In the genomic region with DNA sequence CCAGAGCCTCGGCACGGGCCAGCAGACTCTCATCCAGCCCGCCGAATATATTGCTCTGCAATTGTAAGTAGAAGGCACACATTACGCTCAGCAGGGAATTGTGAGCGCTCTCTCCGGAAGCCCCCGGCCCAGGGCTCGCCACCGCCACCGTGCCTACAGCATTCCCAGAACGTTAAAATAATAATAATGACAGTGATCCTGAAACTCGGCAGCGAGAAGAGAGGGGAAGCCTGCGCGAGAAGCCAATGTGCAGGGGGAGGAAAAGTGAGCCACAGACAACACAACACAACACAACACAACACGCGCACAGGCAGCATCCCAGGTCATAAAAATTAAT, we compare ENCODE assay signal across 10 mouse cellular contexts. TPM values are rescaled to one million over a fixed set of nuclear protein-coding genes. Genes with fewer than 3 reads are reported as not detected.
A peak's percentile ranks its signal among the peaks of the same experiment; 100 is the strongest.
DNase-seq lines count a peak whose midpoint lies in the region; ATAC-seq and TF ChIP-seq lines count a peak whose summit lies in the region.
"Had no signal": no experiment of that assay in that cellular context is flagged by ENCODE, and none has a peak within 500 bp of the region (broad histone marks: within the 10 kb centered on the region; RNA-seq: fewer than 3 reads in every experiment).

No protein-coding gene starts in this region.

- no peak for ATAC-seq in lung, embryonic 14.5 days (ENCODE audit: insufficient read depth)
- ATAC-seq in forebrain, embryonic 14.5 days = no peak
- no peak for ATAC-seq in limb, embryonic 12.5 days (ENCODE audit: insufficient number of reproducible peaks, insufficient read depth, low FRiP score, low TSS enrichment, low read depth)
- ATAC-seq in stomach, embryonic 15.5 days (ENCODE audit: insufficient read depth, low FRiP score, low read depth) = no peak

- no peaks in the 10 kb centered on the region for H3K4me1 ChIP-seq in lung, embryonic 14.5 days (ENCODE audit: insufficient read depth)
- H3K4me1 ChIP-seq in forebrain, embryonic 14.5 days (ENCODE audit: control insufficient read depth, insufficient read depth, low read length) = no peaks in the 10 kb centered on the region
- H3K4me1 ChIP-seq in limb, embryonic 12.5 days (replicated peaks) = peaks cover 22% of the 10 kb centered on the region
- peaks cover 27% of the 10 kb centered on the region; the same call in 1 of the 2 replicates for H3K4me1 ChIP-seq in stomach, embryonic 15.5 days

- H3K9me3 ChIP-seq in lung, embryonic 14.5 days (ENCODE audit: low read depth, low read length) = no peaks in the 10 kb centered on the region
- no peaks in the 10 kb centered on the region for H3K9me3 ChIP-seq in forebrain, embryonic 14.5 days (replicated peaks; ENCODE audit: control insufficient read depth, low read length)
- H3K9me3 ChIP-seq in limb, embryonic 12.5 days = no peaks in the 10 kb centered on the region
- no peaks in the 10 kb centered on the region for H3K9me3 ChIP-seq in stomach, embryonic 15.5 days

- no peak overlapping the region for H3K9ac ChIP-seq in lung, embryonic 14.5 days
- H3K9ac ChIP-seq in forebrain, embryonic 14.5 days (ENCODE audit: low read length) = no peak overlapping the region
- H3K9ac ChIP-seq in limb, embryonic 12.5 days (replicated peaks) = no peak overlapping the region
- no peak overlapping the region for H3K9ac ChIP-seq in stomach, embryonic 15.5 days

- H3K27ac ChIP-seq in lung, embryonic 14.5 days (ENCODE audit: low read depth) = no peak overlapping the region
- H3K27ac ChIP-seq in forebrain, embryonic 14.5 days (ENCODE audit: low read depth, low read length) = no peak overlapping the region
- no peak overlapping the region for H3K27ac ChIP-seq in limb, embryonic 12.5 days
- H3K27ac ChIP-seq in stomach, embryonic 15.5 days = no peak overlapping the region

- peak overlapping the region; percentile 36 for H3K4me3 ChIP-seq in lung, embryonic 14.5 days (ENCODE audit: low read depth, low read length)
- H3K4me3 ChIP-seq in forebrain, embryonic 14.5 days (ENCODE audit: low read depth, low read length) = peak overlapping the region; percentile 32
- H3K4me3 ChIP-seq in limb, embryonic 12.5 days (replicated peaks) = peak overlapping the region; percentile 40
- H3K4me3 ChIP-seq in stomach, embryonic 15.5 days (replicated peaks) = peak overlapping the region; percentile 31

- peaks cover 84% of the 10 kb centered on the region for H3K27me3 ChIP-seq in lung, embryonic 14.5 days (ENCODE audit: insufficient read depth, low read length)
- peaks cover 81% of the 10 kb centered on the region for H3K27me3 ChIP-seq in forebrain, embryonic 14.5 days (replicated peaks; ENCODE audit: control insufficient read depth, insufficient read depth, low read length)
- peaks cover 82% of the 10 kb centered on the region for H3K27me3 ChIP-seq in limb, embryonic 12.5 days
- peaks cover 80% of the 10 kb centered on the region for H3K27me3 ChIP-seq in stomach, embryonic 15.5 days (replicated peaks)

- H3K36me3 ChIP-seq in lung, embryonic 14.5 days (ENCODE audit: insufficient read depth) = no peaks in the 10 kb centered on the region
- H3K36me3 ChIP-seq in forebrain, embryonic 14.5 days (ENCODE audit: control insufficient read depth, insufficient read depth, low read length) = no peaks in the 10 kb centered on the region
- no peaks in the 10 kb centered on the region for H3K36me3 ChIP-seq in limb, embryonic 12.5 days
- no peaks in the 10 kb centered on the region for H3K36me3 ChIP-seq in stomach, embryonic 15.5 days
- H3K36me3 ChIP-seq: G1E had no signal

- no peak for TF ChIP-seq CTCF in lung, embryonic 14.5 days (IDR thresholded peaks at IDR 0.05; ENCODE audit: low read depth)

- no peak for DNase-seq in lung, embryonic 14.5 days
- DNase-seq in lung, postnatal 25 days (ENCODE audit: low spot score) = no peak
- DNase-seq in forebrain, embryonic 14.5 days (ENCODE audit: low spot score) = no peak
- DNase-seq in kidney, postnatal 25 days = no peak
- DNase-seq in spleen, adult 18-20 months = no peak
- DNase-seq: adrenal gland, adult 8-10 months had no signal

- H3K4me2 ChIP-seq in lung, embryonic 14.5 days = peak overlapping the region; percentile 69; the same call in 1 of the 2 replicates
- peak overlapping the region; percentile 69 for H3K4me2 ChIP-seq in forebrain, embryonic 14.5 days (ENCODE audit: low read length)
- H3K4me2 ChIP-seq in limb, embryonic 12.5 days = peak overlapping the region; percentile 59
- H3K4me2 ChIP-seq in stomach, embryonic 15.5 days = peak overlapping the region; percentile 56

- WGBS in lung, embryonic 14.5 days = under 1% methylated on average over 18 of the region's 18 CpGs
- under 1% methylated on average over 18 of the region's 18 CpGs for WGBS in forebrain, embryonic 14.5 days
- 2% methylated on average over 18 of the region's 18 CpGs for WGBS in limb, embryonic 12.5 days
- WGBS in stomach, embryonic 15.5 days = 3% methylated on average over 18 of the region's 18 CpGs

RNA-seq across cellular contexts. Expression of a gene that starts 0.9 kb away (rescaled TPM):
- not detected in 2 replicates for polyA plus RNA-seq in lung, embryonic 14.5 days (2014; fragmentation: Nextera tagmentation; extraction: Ambion mirVana)
- not detected in 2 replicates for polyA plus RNA-seq in forebrain, embryonic 14.5 days (2014; fragmentation: Nextera tagmentation; extraction: Ambion mirVana)
- not detected in 2 replicates for polyA plus RNA-seq in limb, embryonic 12.5 days (2016; fragmentation: Nextera tagmentation; extraction: Ambion mirVana)
- polyA plus RNA-seq in stomach, embryonic 15.5 days (2015; fragmentation: Nextera tagmentation; extraction: Ambion mirVana) = not detected in 2 replicates
- polyA plus RNA-seq: G1E; thymus, postnatal 0 days had no signal
